Mouse (Mus musculus) limb, embryonic 15.5 days (tissue): Measurements from ENCODE around the gene Cmtr1. TPM values are rescaled to one million over a fixed set of nuclear protein-coding genes. Genes with fewer than 3 reads are reported as not detected.
A peak's percentile ranks its signal among the peaks of the same experiment; 100 is the strongest.

Experiments
- ATAC-seq: fragments of 200-750 bp; cut with Nextera tagmentation; 2 replicates; pipeline ENCODE4 v1.8.0; 2017; ENCODE audit warnings: low read depth, moderate TSS enrichment; ENCODE audit not compliant: insufficient number of reproducible peaks, low FRiP score, low TSS enrichment
- H3K27ac ChIP-seq: fragments of 300-500 bp; sonication (generic); 2 replicates; pipeline ENCODE4 v1.5.1; 2015; ENCODE audit warnings: moderate library complexity, mild to moderate bottlenecking, inconsistent platforms
- H3K27me3 ChIP-seq: fragments of 300-500 bp; sonication (generic); 2 replicates; pipeline ENCODE4 v1.6.1; 2015; ENCODE audit warnings: inconsistent platforms
- H3K36me3 ChIP-seq: fragments of 300-500 bp; sonication (generic); 2 replicates; pipeline ENCODE4 v1.6.1; 2015; ENCODE audit warnings: inconsistent platforms
- H3K4me1 ChIP-seq: fragments of 300-500 bp; sonication (generic); 2 replicates; pipeline ENCODE4 v1.6.1; 2015; ENCODE audit warnings: inconsistent platforms
- H3K4me2 ChIP-seq: fragments of 300-500 bp; sonication (generic); 2 replicates; pipeline ENCODE4 v1.6.1; 2015; ENCODE audit warnings: mild to moderate bottlenecking, inconsistent platforms
- H3K4me3 ChIP-seq: fragments of 300-500 bp; sonication (generic); 2 replicates; pipeline ENCODE4 v1.5.1; 2015; ENCODE audit warnings: mild to moderate bottlenecking, inconsistent platforms
- H3K9ac ChIP-seq: fragments of 300-500 bp; sonication (generic); 2 replicates; pipeline ENCODE4 v1.6.1; 2015; ENCODE audit warnings: inconsistent platforms
- H3K9me3 ChIP-seq: fragments of 300-500 bp; sonication (generic); 2 replicates; pipeline ENCODE4 v1.6.1; 2016; ENCODE audit warnings: inconsistent platforms
- WGBS: fragments of 180-500 bp; shearing (Covaris S2); methylation state at CpG from one replicate; pipeline ENCODE4 v1.1.7; 2015; 5-methylcytosine and 5-hydroxymethylcytosine counted together
- polyA plus RNA-seq: library from polyadenylated mRNA; unstranded; fragments of >200 nt; fragmentation: Nextera tagmentation; extraction: Ambion mirVana; gene quantifications from 2 replicates; pipeline ENCODE4 v1.2.1, GENCODE M21; 2015

The Cmtr1 gene
- polyA plus RNA-seq, 1 experiment from 2014 or later: 110 TPM

DNA sequence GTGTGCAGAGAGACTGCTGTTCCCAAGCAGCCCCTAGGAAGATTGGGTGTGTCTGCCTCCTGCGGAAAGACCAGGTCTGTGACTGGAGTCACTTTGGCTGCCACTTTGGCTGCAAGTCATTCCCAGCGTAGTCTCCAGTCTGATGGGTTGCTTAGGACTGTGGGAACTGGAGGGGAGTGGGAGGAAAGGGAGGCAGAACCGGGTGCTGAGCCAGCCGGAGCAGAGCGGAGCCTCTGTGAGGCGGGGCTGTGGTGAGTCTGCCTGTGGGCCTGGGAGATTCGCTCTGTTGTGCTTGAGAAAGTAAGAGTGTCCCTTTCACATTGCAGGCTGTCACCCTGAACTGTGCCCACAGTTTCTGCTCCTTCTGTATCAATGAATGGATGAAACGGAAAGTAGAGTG, 24.9 kb upstream of the Cmtr1 start:
- Histone ChIP-seq H3K4me1 (no peaks in the 10 kb centered on the region), H3K4me2 (no peak overlapping the region), H3K27ac (no peak overlapping the region), H3K9me3 (no peaks in the 10 kb centered on the region), H3K9ac (no peak overlapping the region), H3K4me3 (no peak overlapping the region), H3K27me3 (no peaks in the 10 kb centered on the region), H3K36me3 (peaks cover 90% of the 10 kb centered on the region)
- no peak for ATAC-seq
- WGBS: 92% methylated on average over 8 of the region's 8 CpGs

DNA sequence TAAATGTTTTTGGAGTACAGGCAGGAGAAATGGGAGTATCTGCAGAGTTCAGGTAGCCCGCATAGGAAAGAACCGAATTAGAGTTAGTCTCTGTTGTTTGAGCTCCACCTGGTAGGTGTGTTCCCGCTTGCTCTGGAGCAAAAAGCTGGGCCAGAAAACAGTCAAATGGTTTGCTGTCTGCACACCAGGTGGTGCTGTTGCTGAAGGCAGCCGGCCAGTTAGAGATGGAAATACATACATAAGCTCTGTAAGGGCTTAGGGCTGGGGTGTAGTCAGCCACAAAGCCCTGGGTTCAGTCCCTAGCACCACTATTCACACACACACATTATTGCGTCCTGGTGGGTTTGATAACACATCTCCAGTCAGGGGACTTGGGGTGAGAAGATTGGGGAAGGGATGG, 24.3 kb upstream of the Cmtr1 start:
- WGBS: 65% methylated on average over 5 of the region's 5 CpGs
- Histone ChIP-seq H3K9ac (no peak overlapping the region), H3K27me3 (no peaks in the 10 kb centered on the region), H3K4me2 (no peak overlapping the region), H3K4me3 (no peak overlapping the region), H3K36me3 (peaks cover 90% of the 10 kb centered on the region), H3K4me1 (no peaks in the 10 kb centered on the region), H3K27ac (no peak overlapping the region), H3K9me3 (no peaks in the 10 kb centered on the region)
- no peak for ATAC-seq

DNA sequence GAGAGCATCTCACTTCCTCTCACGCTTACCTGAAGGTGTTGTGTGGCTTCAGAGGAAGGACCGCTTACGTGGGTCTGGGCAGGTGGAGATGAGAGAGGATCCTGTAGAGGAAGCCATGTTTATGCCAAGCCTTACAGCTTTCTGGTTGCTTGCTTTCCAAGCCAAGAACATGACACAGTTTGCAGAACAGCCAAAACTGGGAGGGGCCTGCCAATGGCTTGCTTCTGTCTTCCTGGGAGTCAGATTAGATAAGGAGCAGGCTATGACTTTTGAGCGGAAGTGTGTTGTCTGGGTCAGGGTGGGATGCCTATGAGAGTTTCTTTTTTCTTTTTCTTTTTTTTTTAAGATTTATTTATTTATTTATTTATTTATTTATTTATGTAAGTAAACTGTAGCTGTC, 23.0 kb upstream of the Cmtr1 start:
- Histone ChIP-seq H3K4me3 (no peak overlapping the region), H3K9ac (no peak overlapping the region), H3K4me1 (no peaks in the 10 kb centered on the region), H3K27ac (no peak overlapping the region), H3K27me3 (no peaks in the 10 kb centered on the region), H3K36me3 (peaks cover 92% of the 10 kb centered on the region), H3K4me2 (no peak overlapping the region), H3K9me3 (no peaks in the 10 kb centered on the region)
- ATAC-seq: no peak
- 97% methylated on average over 4 of the region's 4 CpGs for WGBS

DNA sequence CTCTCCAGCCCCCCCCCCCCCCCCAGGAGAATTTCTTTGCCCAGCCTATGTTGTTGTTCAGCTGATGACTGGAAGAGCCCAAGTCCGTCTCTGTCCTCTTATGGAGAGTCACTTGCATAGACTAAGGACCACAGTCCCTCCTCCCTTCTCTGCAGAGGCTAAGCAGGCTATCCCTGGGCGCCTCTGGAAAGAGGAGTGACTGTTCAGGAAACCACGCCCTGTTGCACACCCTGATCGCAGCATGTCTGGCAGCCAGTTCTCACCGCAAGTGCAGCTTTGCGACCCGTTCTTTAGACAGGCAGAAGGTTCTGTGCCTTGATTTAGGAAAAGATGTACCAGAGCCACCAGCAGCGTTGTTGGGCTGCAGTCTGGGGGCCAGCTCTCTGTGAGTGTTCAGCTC, 22.5 kb upstream of the Cmtr1 start:
- H3K4me3 ChIP-seq: no peak overlapping the region
- H3K9me3 ChIP-seq: no peaks in the 10 kb centered on the region
- ATAC-seq: no peak
- H3K4me2 ChIP-seq: no peak overlapping the region
- peaks cover 89% of the 10 kb centered on the region for H3K36me3 ChIP-seq
- H3K9ac ChIP-seq: no peak overlapping the region
- H3K27me3 ChIP-seq: no peaks in the 10 kb centered on the region
- 73% methylated on average over 8 of the region's 8 CpGs for WGBS
- H3K27ac ChIP-seq: no peak overlapping the region
- no peaks in the 10 kb centered on the region for H3K4me1 ChIP-seq

DNA sequence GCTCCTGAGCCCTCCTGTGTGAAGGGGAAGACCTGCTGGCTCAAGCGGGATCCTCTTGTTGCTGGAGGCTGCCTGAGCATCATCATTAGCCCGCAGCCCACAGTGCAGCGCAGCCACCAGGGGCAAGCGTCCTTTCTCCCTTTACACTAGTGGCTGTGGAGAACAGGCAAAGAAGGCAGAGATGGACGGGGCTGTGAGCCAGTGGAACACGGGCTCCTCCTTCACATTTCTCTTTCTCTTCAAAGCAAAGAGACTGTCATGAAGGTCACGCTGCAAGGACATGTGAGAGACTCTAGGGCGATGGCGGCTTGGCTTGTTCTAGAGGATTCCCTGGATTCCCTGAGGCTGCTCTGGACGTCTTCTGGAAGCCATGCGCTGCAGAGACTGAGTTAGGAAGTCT, 19.4 kb upstream of the Cmtr1 start:
- 94% methylated on average over 11 of the region's 11 CpGs for WGBS
- H3K9ac ChIP-seq: no peak overlapping the region
- H3K4me2 ChIP-seq: no peak overlapping the region
- no peaks in the 10 kb centered on the region for H3K9me3 ChIP-seq
- no peaks in the 10 kb centered on the region for H3K4me1 ChIP-seq
- H3K27me3 ChIP-seq: no peaks in the 10 kb centered on the region
- H3K27ac ChIP-seq: no peak overlapping the region
- H3K36me3 ChIP-seq: peaks cover 59% of the 10 kb centered on the region
- no peak for ATAC-seq
- H3K4me3 ChIP-seq: no peak overlapping the region

DNA sequence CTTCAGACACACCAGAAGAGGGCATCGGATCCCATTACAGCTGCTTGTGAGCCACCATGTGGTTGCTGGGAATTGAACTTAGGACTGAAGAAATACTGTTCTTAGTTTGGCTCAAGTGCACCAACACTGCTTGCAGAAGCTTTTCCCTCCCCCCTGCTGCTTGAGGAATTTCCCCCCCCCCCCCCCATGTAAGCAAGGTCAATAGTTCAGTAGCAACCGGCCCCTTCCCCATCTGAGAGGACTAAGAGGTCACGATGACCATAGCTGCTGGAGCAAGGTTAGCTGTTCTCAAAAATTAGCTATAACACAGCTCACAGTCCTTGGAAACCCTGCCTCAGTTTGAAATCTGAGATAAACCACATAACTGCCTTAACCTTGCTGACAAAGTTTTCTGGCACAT, 18.2 kb upstream of the Cmtr1 start:
- ATAC-seq: no peak
- Histone ChIP-seq H3K27ac (no peak overlapping the region), H3K27me3 (no peaks in the 10 kb centered on the region), H3K36me3 (peaks cover 52% of the 10 kb centered on the region), H3K4me2 (no peak overlapping the region), H3K9ac (no peak overlapping the region), H3K4me3 (no peak overlapping the region), H3K9me3 (no peaks in the 10 kb centered on the region), H3K4me1 (no peaks in the 10 kb centered on the region)
- WGBS: 62% methylated on average over 3 of the region's 3 CpGs

DNA sequence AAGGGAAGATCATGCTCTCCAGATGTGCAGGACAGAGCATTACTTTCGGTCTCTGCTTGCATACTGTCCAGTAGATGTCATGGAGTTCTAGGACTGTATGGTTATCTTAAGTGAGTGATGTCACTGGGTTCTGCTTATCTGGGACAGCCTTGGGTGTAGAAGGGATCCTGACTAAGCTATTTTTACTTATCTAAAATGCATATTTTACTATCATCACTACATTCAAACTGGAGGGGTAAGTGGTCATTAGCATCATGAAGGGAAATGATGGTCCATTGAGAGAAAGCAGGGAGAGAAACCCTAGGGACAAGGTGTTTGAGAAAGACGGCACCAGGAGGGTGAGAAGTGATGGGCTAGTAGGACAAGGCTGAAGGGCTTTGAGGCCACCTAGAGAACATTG, 2.1 kb upstream of the Cmtr1 start:
- 68% methylated on average over 2 of the region's 2 CpGs for WGBS
- no peak for ATAC-seq
- no peak overlapping the region for H3K9ac ChIP-seq
- H3K27me3 ChIP-seq: no peaks in the 10 kb centered on the region
- H3K9me3 ChIP-seq: no peaks in the 10 kb centered on the region
- H3K27ac ChIP-seq: no peak overlapping the region
- H3K4me2 ChIP-seq: no peak overlapping the region
- peaks cover 7% of the 10 kb centered on the region; the same call in 1 of the 2 replicates for H3K4me1 ChIP-seq
- no peak overlapping the region for H3K4me3 ChIP-seq
- H3K36me3 ChIP-seq: peaks cover 6% of the 10 kb centered on the region; the same call in 1 of the 2 replicates

DNA sequence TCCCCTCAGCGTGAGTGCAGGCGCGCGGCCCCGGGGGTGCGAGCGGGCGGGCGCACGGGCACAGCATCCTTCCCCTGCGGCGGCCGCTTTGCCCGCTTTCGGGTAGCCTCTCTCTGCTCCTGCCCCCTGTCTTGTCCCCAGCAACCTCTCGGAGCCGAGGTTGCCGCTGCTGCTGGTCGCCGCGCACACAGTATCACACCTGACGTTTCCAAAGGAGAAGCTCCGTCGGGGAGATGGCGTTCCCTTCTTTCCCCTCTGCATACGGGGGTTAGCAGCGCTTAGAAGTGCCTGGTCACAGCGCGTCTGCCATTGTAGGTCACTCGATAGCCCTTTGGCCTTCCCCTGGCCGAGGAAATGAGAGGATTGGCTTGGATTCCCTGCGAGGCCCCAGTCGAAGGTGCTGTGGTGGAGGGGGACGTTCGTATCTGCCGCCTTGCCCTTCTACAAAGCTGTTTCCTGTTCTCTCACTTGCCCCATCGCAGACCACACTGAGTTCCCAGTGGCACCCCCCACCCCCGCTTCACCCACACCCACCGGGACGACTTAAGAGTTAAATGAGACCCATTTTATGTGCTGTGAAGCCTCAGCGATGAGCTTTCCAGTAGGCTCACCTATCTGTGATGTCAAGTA, 482 bp downstream of the Cmtr1 start:
- peaks cover 21% of the 10 kb centered on the region for H3K36me3 ChIP-seq
- under 1% methylated on average over 41 of the region's 41 CpGs for WGBS
- peak overlapping the region; percentile 91 for H3K9ac ChIP-seq
- peaks cover 7% of the 10 kb centered on the region; the same call in 1 of the 2 replicates for H3K4me1 ChIP-seq
- no peaks in the 10 kb centered on the region for H3K9me3 ChIP-seq
- peak overlapping the region; percentile 85 for H3K4me2 ChIP-seq
- H3K27ac ChIP-seq: peak overlapping the region; percentile 90
- peak overlapping the region; percentile 78 for H3K4me3 ChIP-seq
- H3K27me3 ChIP-seq: no peaks in the 10 kb centered on the region
- peak; percentile 68 for ATAC-seq

DNA sequence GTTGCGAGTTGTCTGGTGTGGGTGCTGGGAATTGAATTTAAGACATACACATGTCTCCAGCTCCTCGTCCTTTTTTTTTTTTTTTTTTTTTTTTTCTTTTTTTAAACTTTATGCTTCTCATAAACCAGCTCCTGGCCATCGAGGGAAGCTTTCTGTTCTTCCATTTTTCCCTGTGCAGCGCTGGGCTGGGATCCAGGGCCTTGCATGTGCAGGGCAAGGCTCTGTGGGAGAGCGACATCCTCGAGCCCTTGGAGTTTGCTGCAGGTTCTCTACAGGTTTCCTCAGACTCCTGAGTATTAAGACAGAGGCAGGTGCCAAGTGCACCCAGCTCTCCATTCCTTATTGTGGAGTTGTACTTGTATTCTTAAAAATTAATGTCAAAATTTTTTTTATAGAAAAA, 1.8 kb downstream of the Cmtr1 start:
- WGBS: 80% methylated on average over 6 of the region's 6 CpGs
- Histone ChIP-seq H3K27me3 (no peaks in the 10 kb centered on the region), H3K4me3 (no peak overlapping the region), H3K36me3 (peaks cover 28% of the 10 kb centered on the region), H3K9me3 (no peaks in the 10 kb centered on the region), H3K4me1 (peaks cover 7% of the 10 kb centered on the region; the same call in 1 of the 2 replicates), H3K4me2 (no peak overlapping the region), H3K27ac (no peak overlapping the region), H3K9ac (no peak overlapping the region)
- ATAC-seq: no peak

DNA sequence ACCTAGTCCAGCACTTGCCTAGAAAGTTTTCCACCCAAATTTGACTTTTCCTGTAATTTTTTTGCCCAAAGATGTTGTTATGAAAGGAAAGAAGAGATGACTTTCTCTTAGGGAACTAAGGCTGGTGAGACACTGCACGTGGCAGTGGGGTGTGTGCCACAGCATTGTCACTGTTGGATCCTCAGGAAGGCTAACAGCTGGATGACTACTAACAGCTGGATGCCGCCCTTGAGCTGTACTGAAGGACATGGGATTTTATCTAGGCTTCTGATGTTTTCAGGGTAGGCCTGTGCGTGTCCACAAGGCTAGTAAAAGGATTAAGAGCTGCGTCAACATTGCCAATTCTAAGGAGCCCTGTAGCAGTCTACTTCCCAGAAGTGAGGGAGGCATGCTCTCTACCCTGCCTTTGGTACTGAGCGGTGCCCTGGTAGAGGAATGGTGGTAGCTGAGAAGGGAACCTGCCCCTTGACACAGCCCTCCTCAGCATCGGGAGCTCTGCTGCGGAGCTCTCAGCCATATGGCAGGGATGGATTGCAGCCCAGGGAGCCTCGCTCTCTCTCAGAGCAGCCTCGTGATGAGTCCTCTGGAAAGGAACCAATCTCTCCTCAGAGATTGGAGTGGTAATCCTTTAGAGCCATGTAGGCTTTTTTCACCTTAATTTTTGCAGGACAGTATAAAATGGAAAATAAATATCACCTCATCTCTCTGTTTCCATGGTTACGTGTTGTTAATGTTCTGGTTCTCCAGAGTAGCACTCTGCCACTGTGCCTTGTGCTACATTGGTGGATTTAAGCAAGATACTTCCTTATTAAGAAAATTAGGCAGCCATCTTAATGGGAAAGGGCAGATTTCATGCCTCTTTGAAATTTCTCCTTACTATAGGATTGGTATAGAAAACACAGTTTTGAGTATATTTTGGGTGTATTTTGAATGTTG, 7.9 kb downstream of the Cmtr1 start:
- peak overlapping the region; percentile 24; the same call in 1 of the 2 replicates for H3K27ac ChIP-seq
- H3K9ac ChIP-seq: no peak overlapping the region
- no peak for ATAC-seq
- H3K4me2 ChIP-seq: no peak overlapping the region
- H3K27me3 ChIP-seq: no peaks in the 10 kb centered on the region
- no peaks in the 10 kb centered on the region for H3K9me3 ChIP-seq
- 70% methylated on average over 10 of the region's 10 CpGs for WGBS
- peaks cover 56% of the 10 kb centered on the region for H3K36me3 ChIP-seq
- H3K4me1 ChIP-seq: peaks cover 4% of the 10 kb centered on the region; the same call in 1 of the 2 replicates
- no peak overlapping the region for H3K4me3 ChIP-seq

DNA sequence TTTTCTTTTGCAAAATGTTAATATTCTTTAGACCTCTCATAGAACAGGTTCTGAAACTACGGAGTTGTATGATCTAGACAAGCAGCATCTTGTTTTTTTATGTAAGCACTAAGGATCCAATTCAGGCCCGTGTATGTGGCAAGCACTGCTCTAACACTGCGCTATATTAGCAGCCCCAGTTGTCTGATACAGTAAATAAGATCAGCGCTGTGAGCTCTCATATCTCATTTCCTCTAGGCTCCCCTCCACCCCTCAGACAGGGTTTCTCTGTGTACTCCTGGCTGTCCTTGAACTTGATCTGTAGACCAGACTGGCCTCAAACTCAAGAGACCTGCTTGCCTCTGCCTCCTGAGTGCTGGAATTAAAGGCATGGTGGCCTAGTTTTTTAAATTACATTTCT, 8.6 kb downstream of the Cmtr1 start:
- peaks cover 60% of the 10 kb centered on the region for H3K36me3 ChIP-seq
- no peak overlapping the region for H3K4me3 ChIP-seq
- ATAC-seq: no peak
- 91% methylated on average over 4 of the region's 4 CpGs for WGBS
- no peaks in the 10 kb centered on the region for H3K27me3 ChIP-seq
- no peaks in the 10 kb centered on the region for H3K9me3 ChIP-seq
- peaks cover 4% of the 10 kb centered on the region; the same call in 1 of the 2 replicates for H3K4me1 ChIP-seq
- H3K27ac ChIP-seq: no peak overlapping the region
- H3K4me2 ChIP-seq: no peak overlapping the region
- no peak overlapping the region for H3K9ac ChIP-seq

DNA sequence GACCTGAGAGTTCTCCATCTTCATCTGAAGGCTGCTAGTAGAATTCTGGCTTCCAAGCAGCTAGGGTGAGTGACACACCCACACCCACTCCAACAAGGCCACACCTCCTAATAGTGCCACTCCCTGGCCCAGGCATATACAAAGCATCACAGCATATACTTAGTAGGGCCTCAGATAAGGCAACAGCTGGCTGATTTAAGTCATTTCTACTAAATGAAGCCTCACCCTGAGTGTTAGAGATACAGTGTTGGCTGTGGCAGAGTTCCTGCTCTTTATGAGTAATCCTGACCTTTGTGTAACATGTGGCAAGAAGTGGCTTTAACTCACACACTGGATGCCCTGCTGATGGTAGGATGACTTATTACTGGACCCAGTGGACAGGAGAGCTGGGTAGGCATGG, 9.5 kb downstream of the Cmtr1 start:
- peaks cover 4% of the 10 kb centered on the region; the same call in 1 of the 2 replicates for H3K4me1 ChIP-seq
- no peaks in the 10 kb centered on the region for H3K9me3 ChIP-seq
- peaks cover 60% of the 10 kb centered on the region for H3K36me3 ChIP-seq
- no peaks in the 10 kb centered on the region for H3K27me3 ChIP-seq
- H3K27ac ChIP-seq: no peak overlapping the region
- no peak overlapping the region for H3K4me2 ChIP-seq
- H3K4me3 ChIP-seq: no peak overlapping the region
- ATAC-seq: no peak
- no peak overlapping the region for H3K9ac ChIP-seq
